Mouse (Mus musculus) bone marrow, adult 2 months (tissue): ENCODE measurements around the gene Coq8b.

ENCODE experiments used
- CTCF ChIP-seq: fragments of 200-500 bp; IDR thresholded peaks from 2 replicates; pipeline ENCODE4 v1.5.1; 2011; ENCODE audit warnings: low read length, control low read depth; ENCODE audit not compliant: control insufficient read depth, insufficient read depth
- POLR2A ChIP-seq: fragments of 200-500 bp; IDR thresholded peaks from 2 replicates; pipeline ENCODE4 v1.6.1; 2011; ENCODE audit warnings: low read depth, mild to moderate bottlenecking, control low read depth, low read length, borderline replicate concordance; ENCODE audit not compliant: control insufficient read depth

DNA sequence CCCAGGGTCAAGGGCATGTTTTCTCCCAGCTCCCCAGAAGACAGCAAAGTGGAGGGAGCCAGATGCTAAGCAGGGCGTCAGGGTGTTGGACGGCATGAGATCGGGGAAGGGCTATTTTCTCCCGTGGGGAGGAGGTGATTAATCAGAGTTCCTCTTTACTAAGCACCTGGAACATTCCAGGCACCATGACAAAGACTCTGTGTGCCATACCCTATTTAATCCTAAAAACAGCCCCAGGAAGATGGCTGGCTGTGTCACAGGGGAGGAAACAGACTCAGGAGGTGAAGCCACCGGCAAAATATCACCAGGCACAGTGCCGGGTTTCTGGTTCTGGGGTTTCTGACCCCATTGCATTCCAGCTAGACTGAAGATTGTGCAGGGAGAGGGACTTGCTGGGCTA lies 10.9 kb upstream of the Coq8b start:
- TF ChIP-seq CTCF (no peak), POLR2A (no peak)
